Mouse (Mus musculus) limb, embryonic 12.5 days (tissue): ENCODE data around the gene Smim22. TPM values are rescaled to one million over a fixed set of nuclear protein-coding genes. Genes with fewer than 3 reads are reported as not detected.

ENCODE experiments used
- ATAC-seq: fragments of 200-750 bp; cut with Nextera tagmentation; 2 replicates; pipeline ENCODE4 v1.8.0; 2017; ENCODE audit warnings: low read depth, moderate TSS enrichment; ENCODE audit not compliant: insufficient number of reproducible peaks, insufficient read depth, low FRiP score, low TSS enrichment
- H3K27ac ChIP-seq: fragments of 300-500 bp; sonication (generic); 2 replicates; pipeline ENCODE4 v1.5.1; 2016; ENCODE audit warnings: mild to moderate bottlenecking, moderate library complexity
- H3K27me3 ChIP-seq: fragments of 300-500 bp; sonication (generic); 2 replicates; pipeline ENCODE4 v1.6.1; 2016; ENCODE audit warnings: mild to moderate bottlenecking, moderate library complexity
- H3K36me3 ChIP-seq: fragments of 300-500 bp; sonication (generic); 2 replicates; pipeline ENCODE4 v1.6.1; 2016; ENCODE audit warnings: mild to moderate bottlenecking, moderate library complexity
- H3K4me1 ChIP-seq: fragments of 300-500 bp; sonication (generic); replicated peaks from 2 replicates; pipeline ENCODE4 v1.6.1; 2016
- H3K4me2 ChIP-seq: fragments of 300-500 bp; sonication (generic); 2 replicates; pipeline ENCODE4 v1.6.1; 2016; ENCODE audit warnings: mild to moderate bottlenecking, moderate library complexity
- H3K4me3 ChIP-seq: fragments of 300-500 bp; sonication (generic); replicated peaks from 2 replicates; pipeline ENCODE4 v1.5.1; 2016; ENCODE audit warnings: mild to moderate bottlenecking
- H3K9ac ChIP-seq: fragments of 300-500 bp; sonication (generic); replicated peaks from 2 replicates; pipeline ENCODE4 v1.6.1; 2016; ENCODE audit warnings: mild to moderate bottlenecking, moderate library complexity
- H3K9me3 ChIP-seq: fragments of 300-500 bp; sonication (generic); 2 replicates; pipeline ENCODE4 v1.6.1; 2016; ENCODE audit warnings: mild to moderate bottlenecking, moderate library complexity
- WGBS: fragments of 180-500 bp; shearing (Covaris S2); methylation state at CpG from one replicate; pipeline ENCODE4 v1.1.7; 2016; 5-methylcytosine and 5-hydroxymethylcytosine counted together
- polyA plus RNA-seq: library from polyadenylated mRNA; unstranded; fragments of >200 nt; fragmentation: Nextera tagmentation; extraction: Ambion mirVana; gene quantifications from 2 replicates; pipeline ENCODE4 v1.2.1, GENCODE M21; 2016

The Smim22 gene
- polyA plus RNA-seq, 1 experiment from 2014 or later, result 4.3 TPM

- WGBS, result 86% methylated on average over 10 of the region's 10 CpGs
- no peak for ATAC-seq
Measured at GRCm38 (mm10) chr16:5010371-5010935, 3.4 kb downstream of the Smim22 start.

GRCm38 (mm10) chr16:5011285-5011684 is 4.2 kb downstream of the Smim22 start:
- peaks cover 10% of the 10 kb centered on the region for H3K4me1 ChIP-seq
- H3K4me2 ChIP-seq, result no peak overlapping the region
- H3K36me3 ChIP-seq, result peaks cover 43% of the 10 kb centered on the region
- no peaks in the 10 kb centered on the region for H3K9me3 ChIP-seq
- 90% methylated on average over 7 of the region's 7 CpGs for WGBS
- no peak overlapping the region for H3K9ac ChIP-seq
- H3K27me3 ChIP-seq, result no peaks in the 10 kb centered on the region
- H3K27ac ChIP-seq, result no peak overlapping the region
- H3K4me3 ChIP-seq, result no peak overlapping the region
- ATAC-seq, result no peak

More at GRCm38 (mm10) chr16:5010371-5010935, 3.4 kb downstream of the Smim22 start:
- Histone ChIP-seq H3K27ac (no peak overlapping the region), H3K9ac (no peak overlapping the region), H3K9me3 (no peaks in the 10 kb centered on the region), H3K4me2 (no peak overlapping the region), H3K27me3 (no peaks in the 10 kb centered on the region), H3K36me3 (peaks cover 35% of the 10 kb centered on the region), H3K4me3 (no peak overlapping the region), H3K4me1 (peaks cover 10% of the 10 kb centered on the region)

GRCm38 (mm10) chr16:5012036-5013005 is 5.2 kb downstream of the Smim22 start:
- H3K9ac ChIP-seq, result peak overlapping the region; percentile 72
- H3K4me1 ChIP-seq, result peaks cover 10% of the 10 kb centered on the region
- WGBS, result 49% methylated on average over 13 of the region's 13 CpGs
- H3K4me2 ChIP-seq, result peak overlapping the region; percentile 84
- no peaks in the 10 kb centered on the region for H3K9me3 ChIP-seq
- H3K27me3 ChIP-seq, result no peaks in the 10 kb centered on the region
- peaks cover 54% of the 10 kb centered on the region for H3K36me3 ChIP-seq
- no peak for ATAC-seq
- no peak overlapping the region for H3K27ac ChIP-seq
- H3K4me3 ChIP-seq, result peak overlapping the region; percentile 70

- H3K4me1 ChIP-seq, result peaks cover 10% of the 10 kb centered on the region
- H3K4me3 ChIP-seq, result peak within 1 kb of the TSS; percentile 70
- H3K9me3 ChIP-seq, result no peaks in the 10 kb centered on the region
- peak within 1 kb of the TSS; percentile 84 for H3K4me2 ChIP-seq
- H3K27ac ChIP-seq, result peak within 1 kb of the TSS; percentile 42; the same call in 1 of the 2 replicates
- H3K36me3 ChIP-seq, result peaks cover 63% of the 10 kb centered on the region
- peak within 1 kb of the TSS; percentile 72 for H3K9ac ChIP-seq
- peak; percentile 97 for ATAC-seq
- H3K27me3 ChIP-seq, result no peaks in the 10 kb centered on the region
- under 1% methylated on average over 63 of the region's 63 CpGs for WGBS
Measured at GRCm38 (mm10) chr16:5013054-5013838, 6.2 kb downstream of the Smim22 start, which contains the start of gene Rogdi. Gene Rogdi (minus strand): TSS chr16:5013553.

- no peak overlapping the region for H3K4me2 ChIP-seq
- WGBS, result 92% methylated on average over 4 of the region's 4 CpGs
- H3K9me3 ChIP-seq, result no peaks in the 10 kb centered on the region
- peaks cover 67% of the 10 kb centered on the region for H3K36me3 ChIP-seq
- H3K27ac ChIP-seq, result peak overlapping the region; percentile 31; the same call in 1 of the 2 replicates
- H3K4me3 ChIP-seq, result no peak overlapping the region
- H3K9ac ChIP-seq, result no peak overlapping the region
- peaks cover 10% of the 10 kb centered on the region for H3K4me1 ChIP-seq
- no peak for ATAC-seq
- H3K27me3 ChIP-seq, result no peaks in the 10 kb centered on the region
Measured at GRCm38 (mm10) chr16:5014578-5014977, 7.5 kb downstream of the Smim22 start.

GRCm38 (mm10) chr16:5024021-5024420 is 16.9 kb downstream of the Smim22 start:
- peaks cover 98% of the 10 kb centered on the region for H3K36me3 ChIP-seq
- H3K4me1 ChIP-seq, result no peaks in the 10 kb centered on the region
- no peak overlapping the region for H3K4me2 ChIP-seq
- no peak overlapping the region for H3K4me3 ChIP-seq
- H3K27me3 ChIP-seq, result no peaks in the 10 kb centered on the region
- no peak overlapping the region for H3K9ac ChIP-seq
- H3K27ac ChIP-seq, result no peak overlapping the region
- WGBS, result 97% methylated on average over 3 of the region's 3 CpGs
- H3K9me3 ChIP-seq, result no peaks in the 10 kb centered on the region
- no peak for ATAC-seq

GRCm38 (mm10) chr16:5029847-5030246 is 22.8 kb downstream of the Smim22 start:
- 65% methylated on average over 2 of the region's 2 CpGs for WGBS

GRCm38 (mm10) chr16:5035591-5035990 is 28.5 kb downstream of the Smim22 start:
- WGBS, result 94% methylated on average over 3 of the region's 3 CpGs
- Histone ChIP-seq H3K9ac (no peak overlapping the region), H3K27ac (no peak overlapping the region), H3K4me3 (no peak overlapping the region), H3K4me2 (no peak overlapping the region), H3K9me3 (no peaks in the 10 kb centered on the region), H3K4me1 (no peaks in the 10 kb centered on the region), H3K27me3 (no peaks in the 10 kb centered on the region), H3K36me3 (peaks cover 100% of the 10 kb centered on the region)
- no peak for ATAC-seq

More at GRCm38 (mm10) chr16:5029847-5030246, 22.8 kb downstream of the Smim22 start:
- H3K27me3 ChIP-seq, result no peaks in the 10 kb centered on the region
- H3K4me1 ChIP-seq, result no peaks in the 10 kb centered on the region
- peaks cover 98% of the 10 kb centered on the region for H3K36me3 ChIP-seq
- no peak overlapping the region for H3K4me2 ChIP-seq
- H3K9ac ChIP-seq, result no peak overlapping the region
- no peaks in the 10 kb centered on the region for H3K9me3 ChIP-seq
- H3K4me3 ChIP-seq, result no peak overlapping the region
- no peak for ATAC-seq
- H3K27ac ChIP-seq, result no peak overlapping the region

- whole genome bisulfite sequencing, result 89% methylated on average over 5 of the region's 5 CpGs
- Histone ChIP-seq H3K36me3 (peaks cover 100% of the 10 kb centered on the region), H3K4me2 (no peak overlapping the region)
Measured at GRCm38 (mm10) chr16:5036649-5037234, 29.7 kb downstream of the Smim22 start.

GRCm38 (mm10) chr16:5045322-5045721 is 38.2 kb downstream of the Smim22 start:
- no peak overlapping the region for H3K4me3 ChIP-seq
- peaks cover 74% of the 10 kb centered on the region for H3K36me3 ChIP-seq
- H3K4me1 ChIP-seq, result peaks cover 15% of the 10 kb centered on the region; the same call in 1 of the 2 replicates
- no peaks in the 10 kb centered on the region for H3K27me3 ChIP-seq
- H3K4me2 ChIP-seq, result no peak overlapping the region
- ATAC-seq, result no peak
- no peak overlapping the region for H3K9ac ChIP-seq
- H3K9me3 ChIP-seq, result no peaks in the 10 kb centered on the region
- no peak overlapping the region for H3K27ac ChIP-seq
- 97% methylated on average over 3 of the region's 3 CpGs for WGBS

More at GRCm38 (mm10) chr16:5036649-5037234, 29.7 kb downstream of the Smim22 start:
- Histone ChIP-seq H3K27ac (no peak overlapping the region), H3K9ac (no peak overlapping the region), H3K4me1 (no peaks in the 10 kb centered on the region), H3K4me3 (no peak overlapping the region), H3K27me3 (no peaks in the 10 kb centered on the region), H3K9me3 (no peaks in the 10 kb centered on the region)
- no peak for ATAC-seq
